Mouse (Mus musculus) heart, postnatal 25 days (tissue): ENCODE measurements around the gene Sumo2. TPM values are rescaled to one million over a fixed set of nuclear protein-coding genes. Genes with fewer than 3 reads are reported as not detected.
"Not testable (repeated sequence)": the region's sequence is repeated elsewhere in the genome, so short reads cannot be mapped to it uniquely, and the experiment has no call there.

Experiments
- DNase-seq: peaks from one replicate; pipeline ENCODE4 v3.0.0; 2022; ENCODE audit warnings: low spot score
- intact Hi-C: fragments of 180-260 bp; cut with DNase I; formaldehyde crosslinking; loops from one replicate; pipeline ENCODE4 v1.15.1; 2025
- total RNA-seq, 2 experiments: library from RNA; stranded (reverse); gene quantifications; 2 replicates each; pipeline ENCODE4 v1.2.3; 2021

The Sumo2 gene
- total RNA-seq = 100 to 1,000 TPM; 165 to 177 TPM

DNA sequence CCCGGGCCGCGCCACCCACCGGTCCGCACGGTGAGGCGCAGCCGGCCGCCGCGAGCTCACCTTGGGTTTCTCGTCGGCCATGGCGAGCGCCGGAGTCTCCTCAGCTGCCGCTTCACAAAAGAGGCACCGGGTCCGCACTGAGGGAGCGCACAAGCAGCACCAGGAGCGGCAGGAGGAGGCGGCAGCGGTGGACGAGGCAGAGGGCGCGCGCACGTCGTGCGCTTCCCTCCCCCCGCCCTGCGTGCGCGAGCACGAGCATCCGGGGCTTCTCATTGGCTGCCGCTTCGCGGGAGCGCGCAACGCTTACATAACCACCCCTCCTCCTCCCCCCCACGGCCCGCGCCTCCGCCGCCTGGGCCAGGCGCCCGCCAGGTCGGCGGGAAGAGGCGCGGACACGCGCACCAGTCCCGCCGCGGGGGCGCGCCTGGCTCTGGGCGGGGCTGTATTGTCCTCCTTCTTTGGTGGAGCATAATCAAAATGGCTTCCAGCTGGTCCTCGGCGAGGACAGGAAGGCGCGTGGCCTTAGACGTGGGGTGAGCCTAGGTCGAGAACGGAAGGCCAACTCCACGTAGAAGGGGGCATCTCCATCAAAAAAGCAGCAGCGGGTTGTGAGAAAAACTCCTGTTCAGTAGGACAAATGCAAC is at the start of gene Sumo2:
Gene Sumo2 (minus strand): TSS at position 239 of the 644 bp plus-strand sequence.
- DNase-seq = peak; percentile 98
- intact Hi-C loops = no loop called here

- intact Hi-C loops = no loop called here
Observed at GRCm38 (mm10) chr11:115585573-115586100, 49.6 kb upstream of the Sumo2 start.

GRCm38 (mm10) chr11:115584376-115585073 is 48.4 kb upstream of the Sumo2 start:
- no peak for DNase-seq
- intact Hi-C loops = no loop called here

More at GRCm38 (mm10) chr11:115585573-115586100, 49.6 kb upstream of the Sumo2 start:
- no peak for DNase-seq

DNA sequence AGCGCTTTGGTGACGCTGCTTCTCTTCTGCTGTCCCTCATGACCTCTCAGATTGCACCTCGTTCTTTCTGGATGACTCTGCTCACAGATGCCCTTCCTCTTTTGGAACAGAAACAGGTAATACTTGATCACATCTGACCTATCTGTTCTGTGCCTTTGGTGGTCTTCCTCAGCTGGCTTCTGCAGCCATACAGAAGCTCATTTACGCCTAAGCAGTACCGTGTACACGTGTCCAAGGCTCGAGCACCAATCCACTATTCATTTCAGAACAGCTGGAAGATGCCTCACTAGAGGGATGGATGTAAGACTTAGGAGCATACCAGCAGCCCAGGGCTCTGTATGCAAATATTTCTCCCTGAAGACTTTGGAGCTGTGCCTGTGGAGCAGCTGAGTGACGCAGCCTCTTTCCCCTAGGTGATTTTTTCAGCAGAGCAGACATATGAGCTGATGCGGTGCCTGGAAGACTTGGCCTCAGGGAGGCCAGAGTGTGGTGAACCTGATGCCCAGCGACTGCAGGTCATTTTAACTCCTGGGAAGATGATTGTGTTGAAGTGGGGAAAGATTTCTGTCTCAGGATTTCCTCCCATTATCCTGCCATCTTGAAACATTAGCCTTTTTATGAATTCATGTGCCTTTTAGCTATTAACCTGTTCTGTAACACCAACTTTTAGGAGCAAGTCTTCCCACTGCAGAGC is 47.0 kb upstream of the Sumo2 start:
- intact Hi-C loops = no loop called here
- DNase-seq = no peak

GRCm38 (mm10) chr11:115579080-115579479 is 43.0 kb upstream of the Sumo2 start:
- intact Hi-C loops = no loop called here
- no peak for DNase-seq

DNA sequence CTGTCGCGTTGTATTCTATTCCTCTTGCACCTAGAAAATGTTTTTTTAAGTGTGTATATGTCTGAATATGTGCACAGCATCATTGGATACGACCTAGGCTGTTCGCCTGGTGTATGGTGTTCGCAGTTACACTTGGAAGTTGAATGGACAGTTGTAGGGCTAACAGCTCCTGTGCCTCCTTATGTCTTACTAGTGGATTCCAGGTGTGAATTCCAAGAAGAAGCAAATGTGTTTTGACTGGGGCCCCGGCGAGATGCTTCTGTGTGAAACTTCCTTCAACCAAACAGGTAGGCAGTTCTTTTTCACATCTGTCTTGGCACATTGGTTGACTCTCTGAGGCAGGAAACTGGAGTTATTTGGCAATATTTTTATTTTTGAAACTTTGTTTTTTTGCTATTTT is 28.9 kb upstream of the Sumo2 start:
- intact Hi-C loops = loop anchor here (2.0 to 5.0 kb wide), 2 partner anchors 38 to 83 kb away; partner anchors contain the start of gene Mrps7

DNA sequence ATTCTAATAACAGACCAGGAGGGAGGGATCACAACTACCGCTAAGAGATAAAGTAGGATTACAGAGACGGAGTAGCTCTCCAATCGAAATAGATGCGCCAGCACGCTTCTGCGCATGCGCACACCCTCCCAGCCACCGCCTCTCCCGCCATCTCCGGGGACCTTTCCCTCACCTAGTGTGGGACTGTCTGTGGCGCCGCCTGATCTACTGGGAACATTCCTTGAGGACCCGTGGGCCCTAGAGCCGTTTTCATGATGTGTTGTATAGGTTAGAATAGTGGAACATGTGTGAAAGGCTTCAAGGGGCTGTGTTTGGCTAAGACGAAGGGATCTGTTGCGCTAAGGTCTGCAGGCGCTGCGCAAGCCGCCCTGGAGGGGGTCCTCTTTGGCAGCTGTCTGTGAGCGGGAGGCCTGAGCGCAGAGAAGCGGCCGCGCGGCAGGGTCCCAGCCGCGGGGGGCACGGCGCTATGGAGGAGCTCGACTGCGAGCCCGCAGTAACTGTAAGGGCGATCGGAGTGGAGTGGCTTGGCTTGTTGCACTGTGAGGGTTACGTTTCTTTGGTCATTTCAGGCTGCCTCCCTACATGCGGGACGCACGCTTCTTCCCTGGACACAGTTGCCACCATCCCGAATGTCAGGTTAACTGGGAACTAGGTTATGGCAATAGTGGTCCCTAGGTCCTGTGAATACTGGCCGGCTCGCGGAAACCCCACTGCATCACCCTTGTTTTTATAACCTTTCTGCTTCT is 28.2 kb upstream of the Sumo2 start, which contains the start of gene Nup85:
Gene Nup85 (plus strand): TSS at position 371 of the 746 bp plus-strand sequence.
- intact Hi-C loops = loop anchor here (2.0 to 5.0 kb wide), 2 partner anchors 39 to 82 kb away; partner anchors contain the start of gene Mrps7
- DNase-seq = peak; percentile 92

More for the DNA sequence above, 28.9 kb upstream of the Sumo2 start:
- DNase-seq = no peak

GRCm38 (mm10) chr11:115563406-115563805 is 27.3 kb upstream of the Sumo2 start:
- intact Hi-C loops = loop anchor here (5.0 kb wide), 1 partner anchor 81 kb away; no protein-coding TSS in a partner anchor
- no peak for DNase-seq

DNA sequence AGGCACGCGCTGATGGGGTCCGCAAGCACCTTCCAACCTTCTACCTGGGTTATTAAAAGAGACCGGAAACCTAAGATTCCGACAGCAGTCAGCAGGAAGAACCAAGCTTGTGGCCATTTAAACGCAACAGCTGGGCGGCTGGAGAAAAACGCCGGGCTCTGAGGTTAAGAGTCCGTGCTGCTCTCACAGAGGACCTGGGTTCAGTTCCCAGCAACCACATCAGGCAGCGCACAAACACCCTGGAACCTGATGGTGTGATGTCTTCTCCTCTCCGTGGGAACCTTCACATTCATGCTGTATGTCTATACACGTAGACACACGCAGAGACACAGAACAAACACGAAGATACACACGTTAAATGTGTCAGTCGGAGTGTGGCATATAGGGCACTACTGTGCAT is 19.6 kb upstream of the Sumo2 start:
- intact Hi-C loops = no loop called here
- DNase-seq = no peak

- intact Hi-C loops = no loop called here
- no peak for DNase-seq
Observed at GRCm38 (mm10) chr11:115552783-115553182, 16.7 kb upstream of the Sumo2 start.

DNA sequence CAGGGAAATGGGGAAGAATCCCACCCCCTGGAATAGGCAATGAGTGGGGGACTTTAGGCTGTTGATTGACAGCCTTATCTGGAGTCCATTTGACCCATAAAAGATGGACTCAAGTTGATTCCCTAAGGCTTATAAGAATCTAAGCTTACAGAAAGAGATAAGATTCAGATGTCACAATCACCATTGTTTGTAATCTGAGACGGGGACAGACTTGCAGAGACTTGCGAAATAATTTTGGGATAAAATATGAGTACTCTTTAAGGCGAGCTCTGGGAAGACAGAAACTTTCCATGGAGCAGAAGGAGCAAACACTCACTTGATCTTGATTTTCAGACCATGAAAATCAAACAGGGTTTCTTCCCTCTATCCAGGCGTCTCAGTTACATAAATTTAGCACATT is 7.5 kb upstream of the Sumo2 start:
- intact Hi-C loops = no loop called here
- no peak for DNase-seq

DNA sequence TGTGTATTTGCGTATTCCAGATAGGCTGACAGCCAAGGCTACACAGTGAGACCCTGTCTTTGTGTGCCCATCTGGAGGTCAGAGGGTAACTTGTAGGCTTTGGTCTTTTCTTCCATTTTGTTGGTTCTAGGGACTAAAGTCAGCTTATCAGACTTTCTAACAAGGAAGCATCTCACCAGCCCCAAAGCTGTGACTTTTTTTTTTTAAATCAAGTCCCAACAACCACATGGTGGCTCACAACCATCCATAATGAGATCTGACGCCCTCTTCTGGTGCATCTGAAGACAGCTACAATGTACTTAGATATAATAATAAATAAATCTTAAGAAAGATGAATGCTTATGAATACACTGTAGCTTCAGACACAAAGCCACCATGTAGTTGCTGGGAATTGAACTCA is 2.0 kb upstream of the Sumo2 start:
- DNase-seq = no peak
- intact Hi-C loops = no loop called here

GRCm38 (mm10) chr11:115536856-115537568 is 936 bp upstream of the Sumo2 start:
- intact Hi-C loops = no loop called here
- no peak for DNase-seq

DNA sequence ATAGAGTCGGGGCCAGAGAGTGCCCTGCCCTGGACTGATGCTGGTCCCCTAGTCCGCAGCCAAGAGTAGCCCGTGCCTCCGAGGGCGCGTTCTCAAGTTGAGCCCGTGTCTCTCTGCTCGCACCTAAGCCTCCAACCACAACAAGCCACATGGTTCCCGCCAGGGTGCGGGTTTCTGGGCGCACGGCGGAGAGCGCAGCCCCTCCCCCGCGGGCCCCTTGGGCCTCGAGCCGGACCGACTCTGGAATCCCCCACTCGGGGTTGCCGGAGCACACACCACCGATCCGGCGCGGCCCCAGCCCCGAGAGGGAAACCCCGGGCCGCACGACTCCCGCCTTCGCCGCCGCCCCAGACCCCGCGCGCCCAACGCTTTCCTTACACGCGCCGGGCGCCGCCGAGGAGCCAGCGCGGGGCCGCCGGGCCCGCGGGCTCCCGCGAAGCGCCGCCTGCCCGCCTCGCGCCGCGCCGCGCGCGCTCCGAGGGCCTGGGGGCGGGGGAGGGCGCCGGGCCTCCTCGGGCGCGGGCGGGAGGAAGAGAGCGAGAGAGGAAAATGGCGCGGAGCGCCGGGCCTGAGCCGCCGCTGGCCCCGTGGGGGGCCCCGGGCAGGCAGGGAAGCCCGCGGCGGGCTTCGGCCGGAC is 557 bp downstream of the Sumo2 start:
- peak; percentile 35 for DNase-seq
- intact Hi-C loops = loop anchor here (2.0 kb wide), 2 partner anchors 21 to 45 kb away; partner anchors contain the start of genes Jpt1 and Nt5c

GRCm38 (mm10) chr11:115534759-115535371 is 1.2 kb downstream of the Sumo2 start:
- no peak for DNase-seq
- intact Hi-C loops = loop anchor here (2.0 kb wide), 2 partner anchors 20 to 44 kb away; partner anchors contain the start of genes Jpt1 and Nt5c

- intact Hi-C loops, DNase-seq: not testable (repeated sequence)
Observed at GRCm38 (mm10) chr11:115526446-115526845, 9.6 kb downstream of the Sumo2 start.

GRCm38 (mm10) chr11:115522703-115523102 is 13.4 kb downstream of the Sumo2 start:
- intact Hi-C loops = no loop called here
- no peak for DNase-seq

- intact Hi-C loops = no loop called here
- no peak for DNase-seq
Observed at GRCm38 (mm10) chr11:115522238-115522637, 13.8 kb downstream of the Sumo2 start.
